Mouse (Mus musculus) testis, adult 2 months (tissue): ENCODE measurements at regions not wholly inside any gene's neighbourhood (a gene's known extent, or its start where the extent isn't known, plus 50 kb on each side); places are given as distances from the start of the nearest gene placed in this dataset.

Experiments used
- H3K27ac ChIP-seq: fragments of 200-500 bp; 2 replicates; pipeline ENCODE4 v1.5.1; 2012; ENCODE audit warnings: low read depth, low read length; ENCODE audit not compliant: control insufficient read depth, insufficient read depth
- H3K27me3 ChIP-seq: fragments of 200-500 bp; 2 replicates; pipeline ENCODE4 v1.6.1; 2012; ENCODE audit warnings: mild to moderate bottlenecking, low read length, moderate library complexity; ENCODE audit not compliant: control insufficient read depth, insufficient read depth
- H3K36me3 ChIP-seq: fragments of 200-500 bp; 2 replicates; pipeline ENCODE4 v1.6.1; 2012; ENCODE audit warnings: mild to moderate bottlenecking, low read length; ENCODE audit not compliant: control insufficient read depth, insufficient read depth
- H3K4me1 ChIP-seq: fragments of 200-500 bp; 2 replicates; pipeline ENCODE4 v1.6.1; 2012; ENCODE audit warnings: low read length; ENCODE audit not compliant: control insufficient read depth, insufficient read depth
- H3K4me3 ChIP-seq: fragments of 200-500 bp; 2 replicates; pipeline ENCODE4 v1.5.1; 2012; ENCODE audit warnings: low read depth, mild to moderate bottlenecking, low read length, moderate library complexity, mixed read lengths; ENCODE audit not compliant: control insufficient read depth
- CTCF ChIP-seq: fragments of 200-500 bp; IDR thresholded peaks from 2 replicates; pipeline ENCODE4 v1.5.1; 2012; ENCODE audit warnings: low read depth, mild to moderate bottlenecking, inconsistent platforms, low read length, moderate library complexity; ENCODE audit not compliant: control insufficient read depth, insufficient read depth, insufficient replicate concordance
- POLR2A ChIP-seq: fragments of 200-500 bp; IDR thresholded peaks from 2 replicates; pipeline ENCODE4 v1.6.1; 2012; ENCODE audit warnings: low read depth, mild to moderate bottlenecking, inconsistent platforms, low read length, moderate library complexity; ENCODE audit not compliant: control insufficient read depth

- Histone ChIP-seq H3K27ac (no peak overlapping the region), H3K4me3 (no peak overlapping the region), H3K36me3 (no peaks in the 10 kb centered on the region), H3K27me3 (no peaks in the 10 kb centered on the region), H3K4me1 (peaks cover 5% of the 10 kb centered on the region)
- TF ChIP-seq POLR2A (no peak), CTCF (no peak)
Measured at GRCm38 (mm10) chr8:11915721-11916120, 75.4 kb downstream of the Tex29 start.

- Histone ChIP-seq H3K36me3 (no peaks in the 10 kb centered on the region), H3K4me1 (peaks cover 7% of the 10 kb centered on the region), H3K27ac (no peak overlapping the region), H3K27me3 (no peaks in the 10 kb centered on the region), H3K4me3 (no peak overlapping the region)
- no peak for TF ChIP-seq CTCF
- no peak for TF ChIP-seq POLR2A
Measured at GRCm38 (mm10) chr8:11919876-11920275, 79.6 kb downstream of the Tex29 start.

GRCm38 (mm10) chr8:11923115-11923514, 82.8 kb downstream of the Tex29 start:
- TF ChIP-seq POLR2A, result no peak
- no peak for TF ChIP-seq CTCF
- no peak overlapping the region for H3K4me3 ChIP-seq
- peaks cover 3% of the 10 kb centered on the region for H3K4me1 ChIP-seq
- H3K27me3 ChIP-seq, result no peaks in the 10 kb centered on the region
- H3K27ac ChIP-seq, result no peak overlapping the region
- H3K36me3 ChIP-seq, result no peaks in the 10 kb centered on the region

- no peak overlapping the region for H3K27ac ChIP-seq
- peaks cover 3% of the 10 kb centered on the region for H3K4me1 ChIP-seq
- peak; percentile 36; the same call in 1 of the 2 replicates for TF ChIP-seq CTCF
- no peak for TF ChIP-seq POLR2A
- H3K4me3 ChIP-seq, result no peak overlapping the region
- H3K36me3 ChIP-seq, result no peaks in the 10 kb centered on the region
- no peaks in the 10 kb centered on the region for H3K27me3 ChIP-seq
Measured at GRCm38 (mm10) chr8:11924165-11924564, 83.9 kb downstream of the Tex29 start.

GRCm38 (mm10) chr8:11942892-11943332, 102.6 kb downstream of the Tex29 start:
- Histone ChIP-seq H3K27ac (no peak overlapping the region), H3K4me3 (no peak overlapping the region), H3K4me1 (no peaks in the 10 kb centered on the region), H3K27me3 (no peaks in the 10 kb centered on the region), H3K36me3 (no peaks in the 10 kb centered on the region)
- TF ChIP-seq POLR2A (no peak), CTCF (peak; percentile 15; the same call in 1 of the 2 replicates)

GRCm38 (mm10) chr8:11947766-11948165, 107.5 kb downstream of the Tex29 start:
- peak overlapping the region; percentile 92 for H3K4me3 ChIP-seq
- no peaks in the 10 kb centered on the region for H3K27me3 ChIP-seq
- TF ChIP-seq POLR2A, result no peak
- no peak for TF ChIP-seq CTCF
- H3K4me1 ChIP-seq, result peaks cover 5% of the 10 kb centered on the region
- H3K27ac ChIP-seq, result peak overlapping the region; percentile 29; the same call in 1 of the 2 replicates
- no peaks in the 10 kb centered on the region for H3K36me3 ChIP-seq

GRCm38 (mm10) chr8:11956268-11956667, 116.0 kb downstream of the Tex29 start:
- Histone ChIP-seq H3K36me3 (no peaks in the 10 kb centered on the region), H3K4me1 (peaks cover 2% of the 10 kb centered on the region; the same call in 1 of the 2 replicates), H3K27me3 (no peaks in the 10 kb centered on the region), H3K4me3 (no peak overlapping the region), H3K27ac (no peak overlapping the region)
- TF ChIP-seq CTCF (no peak), POLR2A (no peak)

- no peak overlapping the region for H3K27ac ChIP-seq
- H3K36me3 ChIP-seq, result no peaks in the 10 kb centered on the region
- no peaks in the 10 kb centered on the region for H3K27me3 ChIP-seq
- no peak overlapping the region for H3K4me3 ChIP-seq
- TF ChIP-seq POLR2A (no peak), CTCF (no peak)
- peaks cover 2% of the 10 kb centered on the region; the same call in 1 of the 2 replicates for H3K4me1 ChIP-seq
Measured at GRCm38 (mm10) chr8:11957046-11957783, 116.9 kb downstream of the Tex29 start.
